In genomic region chr19:46983352-46983965, GRCm38 (mm10) we compare ENCODE assay signal across 11 mouse cellular contexts. TPM values are rescaled to one million over a fixed set of nuclear protein-coding genes. Genes with fewer than 3 reads are reported as not detected.
DNase-seq lines count a peak whose midpoint lies in the region; ATAC-seq and TF ChIP-seq lines count a peak whose summit lies in the region.
"Had no signal": no experiment of that assay in that cellular context is flagged by ENCODE, and none has a peak within 500 bp of the region (broad histone marks: within the 10 kb centered on the region; RNA-seq: fewer than 3 reads in every experiment).

No protein-coding gene starts in this region.

- H3K9ac ChIP-seq in heart, embryonic 12.5 days: no peak overlapping the region
- no peak overlapping the region for H3K9ac ChIP-seq in heart, adult 2 months (ENCODE audit: low read depth, low read length)
- H3K9ac ChIP-seq in kidney, embryonic 16.5 days (replicated peaks; ENCODE audit: low read length): peak overlapping the region; percentile 24; the same call in 1 of the 2 replicates
- H3K9ac ChIP-seq in stomach, postnatal 0 days (ENCODE audit: low read length): peak overlapping the region; percentile 35
- H3K9ac ChIP-seq: midbrain, embryonic 15.5 days had no signal

- ATAC-seq in heart, embryonic 12.5 days (ENCODE audit: insufficient number of reproducible peaks, low FRiP score): peak; percentile 36; the same call in 1 of the 2 replicates
- peak; percentile 57 for ATAC-seq in kidney, embryonic 16.5 days (ENCODE audit: low FRiP score, low TSS enrichment)
- ATAC-seq in stomach, postnatal 0 days (ENCODE audit: low FRiP score, low TSS enrichment): peak; percentile 26
- ATAC-seq: hindbrain, embryonic 16.5 days; midbrain, embryonic 15.5 days had no signal

- no peaks in the 10 kb centered on the region for H3K27me3 ChIP-seq in heart, embryonic 12.5 days (replicated peaks)
- H3K27me3 ChIP-seq in heart, adult 2 months (ENCODE audit: control insufficient read depth, insufficient read depth, low read length): no peaks in the 10 kb centered on the region
- no peaks in the 10 kb centered on the region for H3K27me3 ChIP-seq in kidney, embryonic 16.5 days (ENCODE audit: insufficient read depth, low read length)
- H3K27me3 ChIP-seq in stomach, postnatal 0 days (ENCODE audit: control insufficient read depth, insufficient read depth, low read length): no peaks in the 10 kb centered on the region
- H3K27me3 ChIP-seq: midbrain, embryonic 15.5 days had no signal

- peaks cover 35% of the 10 kb centered on the region for H3K4me1 ChIP-seq in heart, embryonic 12.5 days (replicated peaks)
- peaks cover 8% of the 10 kb centered on the region for H3K4me1 ChIP-seq in heart, adult 2 months (ENCODE audit: control insufficient read depth, insufficient read depth, low read length)
- peaks cover 36% of the 10 kb centered on the region for H3K4me1 ChIP-seq in kidney, embryonic 16.5 days (ENCODE audit: insufficient read depth, low read length)
- no peaks in the 10 kb centered on the region for H3K4me1 ChIP-seq in stomach, postnatal 0 days (replicated peaks; ENCODE audit: control insufficient read depth, insufficient read depth)

- H3K27ac ChIP-seq in heart, embryonic 12.5 days (ENCODE audit: poor library complexity, severe bottlenecking): no peak overlapping the region
- H3K27ac ChIP-seq in heart, adult 2 months: no peak overlapping the region
- peak overlapping the region; percentile 78 for H3K27ac ChIP-seq in kidney, embryonic 16.5 days (ENCODE audit: low read length)
- peak overlapping the region; percentile 89 for H3K27ac ChIP-seq in stomach, postnatal 0 days (replicated peaks)
- H3K27ac ChIP-seq in left cerebral cortex, adult 2 months: no peak overlapping the region
- H3K27ac ChIP-seq: midbrain, embryonic 15.5 days had no signal

- TF ChIP-seq EP300 in heart, adult 2 months (IDR thresholded peaks at IDR 0.05; ENCODE audit: insufficient read depth, low read depth, low read length): no peak
- no peak for TF ChIP-seq EP300 in stomach, postnatal 0 days (optimal IDR thresholded peaks at IDR 0.05)

- 72% methylated on average over 14 of the region's 14 CpGs for WGBS in heart, embryonic 12.5 days
- WGBS in heart, adult 2 months: 79% methylated on average over 14 of the region's 14 CpGs
- 22% methylated on average over 14 of the region's 14 CpGs for WGBS in kidney, embryonic 16.5 days
- WGBS in stomach, postnatal 0 days: 39% methylated on average over 14 of the region's 14 CpGs

- no peak for TF ChIP-seq POLR2A in heart, adult 2 months (IDR thresholded peaks at IDR 0.05; ENCODE audit: insufficient read depth, low read depth, low read length)

- TF ChIP-seq CTCF in heart, adult 2 months (IDR thresholded peaks at IDR 0.05): no peak
- TF ChIP-seq CTCF in stomach, postnatal 0 days (IDR thresholded peaks at IDR 0.05; ENCODE audit: low read depth): no peak
- TF ChIP-seq CTCF in left cerebral cortex, adult 2 months (IDR thresholded peaks at IDR 0.05): no peak

- H3K36me3 ChIP-seq in heart, embryonic 12.5 days: no peaks in the 10 kb centered on the region
- no peaks in the 10 kb centered on the region for H3K36me3 ChIP-seq in heart, adult 2 months (ENCODE audit: control insufficient read depth, insufficient read depth, low read length)
- no peaks in the 10 kb centered on the region for H3K36me3 ChIP-seq in kidney, embryonic 16.5 days (ENCODE audit: insufficient read depth, low read length)
- no peaks in the 10 kb centered on the region for H3K36me3 ChIP-seq in stomach, postnatal 0 days (ENCODE audit: control insufficient read depth, insufficient read depth, low read length)
- H3K36me3 ChIP-seq: midbrain, embryonic 15.5 days had no signal

- no peak for DNase-seq in heart, adult 2 months
- peak; percentile 34 to 51 for DNase-seq in spleen, postnatal 10 days (ENCODE audit: low spot score in 2 of 2)
- no peak for DNase-seq in spleen, postnatal 14 days (ENCODE audit: low spot score in 2 of 2)
- peak; percentile 81 for DNase-seq in stomach, postnatal 0 days (ENCODE audit: low spot score)
- no peak for DNase-seq in adipocyte (ENCODE audit: low spot score)
- DNase-seq in left cerebral cortex, adult 2 months (ENCODE audit: extremely low spot score in 1 of 2, low spot score in 2 of 2): no peak
- DNase-seq: adrenal gland, postnatal 14 days had no signal

- H3K4me3 ChIP-seq in heart, embryonic 12.5 days: no peak overlapping the region
- no peak overlapping the region for H3K4me3 ChIP-seq in heart, adult 2 months
- no peak overlapping the region for H3K4me3 ChIP-seq in kidney, embryonic 16.5 days (ENCODE audit: low read length)
- H3K4me3 ChIP-seq in stomach, postnatal 0 days (ENCODE audit: low read depth, low read length): no peak overlapping the region
- H3K4me3 ChIP-seq in left cerebral cortex, adult 2 months: no peak overlapping the region
- H3K4me3 ChIP-seq: midbrain, embryonic 15.5 days had no signal

- no peaks in the 10 kb centered on the region for H3K79me2 ChIP-seq in heart, adult 2 months (replicated peaks; ENCODE audit: control insufficient read depth, insufficient read depth, low read length)

- intact Hi-C loops in heart, adult 2 months (cut with DNase I): no loop called here
- intact Hi-C loops in left cerebral cortex, adult 2 months (cut with DNase I): no loop called here

- no peaks in the 10 kb centered on the region for H3K9me3 ChIP-seq in heart, embryonic 12.5 days (replicated peaks)
- no peaks in the 10 kb centered on the region for H3K9me3 ChIP-seq in kidney, embryonic 16.5 days (ENCODE audit: low read length)
- no peaks in the 10 kb centered on the region for H3K9me3 ChIP-seq in stomach, postnatal 0 days (ENCODE audit: control insufficient read depth, low read length)
- H3K9me3 ChIP-seq: midbrain, embryonic 15.5 days had no signal

- H3K4me2 ChIP-seq in heart, embryonic 12.5 days: no peak overlapping the region
- H3K4me2 ChIP-seq in kidney, embryonic 16.5 days (replicated peaks; ENCODE audit: low read depth, low read length): peak overlapping the region; percentile 28; the same call in 1 of the 2 replicates
- H3K4me2 ChIP-seq in stomach, postnatal 0 days (replicated peaks; ENCODE audit: low read depth): no peak overlapping the region
- H3K4me2 ChIP-seq: midbrain, embryonic 15.5 days had no signal

RNA-seq across cellular contexts. Expression of gene Ina, which starts 31.0 kb away (rescaled TPM):
- 0.24 and 0.86 TPM in 2 replicates for polyA plus RNA-seq in heart, embryonic 12.5 days (2016; fragmentation: Nextera tagmentation; extraction: Ambion mirVana)
- under 1 TPM in 1 of 2 experiments, not detected in 1; 0.11 TPM for total RNA-seq in heart, adult 2 months (2021)
- 0.04 and 0.09 TPM in 2 replicates for polyA plus RNA-seq in heart, adult 2 months (2012; rRNA removed)
- 0.71 and 2.1 TPM in 2 replicates for polyA plus RNA-seq in kidney, embryonic 16.5 days (2015; fragmentation: Nextera tagmentation; extraction: Ambion mirVana)
- polyA plus RNA-seq in stomach, postnatal 0 days (2015; fragmentation: Nextera tagmentation; extraction: Ambion mirVana): 3.5 and 4.2 TPM in 2 replicates
- 100 to 1,000 TPM; 219 to 227 TPM for total RNA-seq in left cerebral cortex, adult 2 months (2021)

RNA-seq across cellular contexts. Expression of gene Nt5c2, which starts 31.5 kb away (rescaled TPM):
- polyA plus RNA-seq in heart, embryonic 12.5 days (2016; fragmentation: Nextera tagmentation; extraction: Ambion mirVana): 108 and 111 TPM in 2 replicates
- total RNA-seq in heart, adult 2 months (2021): 10 to 100 TPM; 58.2 to 63.9 TPM
- polyA plus RNA-seq in heart, adult 2 months (2012; rRNA removed): 16.7 and 24.5 TPM in 2 replicates
- polyA plus RNA-seq in kidney, embryonic 16.5 days (2015; fragmentation: Nextera tagmentation; extraction: Ambion mirVana): 77.5 and 89.4 TPM in 2 replicates
- polyA plus RNA-seq in stomach, postnatal 0 days (2015; fragmentation: Nextera tagmentation; extraction: Ambion mirVana): 59.4 and 70.9 TPM in 2 replicates
- total RNA-seq in left cerebral cortex, adult 2 months (2021): 10 to 100 TPM; 73.7 to 82.1 TPM

Comparison
In these comparisons a context has a peak if more than half of its experiments do, and no peak if none do; other contexts are left out.
1. DNase-seq: peak in spleen, postnatal 10 days (2 of 2) and stomach, postnatal 0 days (single experiment); none in heart, adult 2 months (0 of 2), spleen, postnatal 14 days (0 of 2), adipocyte (single experiment) and left cerebral cortex, adult 2 months (0 of 2).
2. H3K27ac ChIP-seq: peak in kidney, embryonic 16.5 days (single experiment) and stomach, postnatal 0 days (single experiment); none in heart, embryonic 12.5 days (single experiment), heart, adult 2 months (single experiment) and left cerebral cortex, adult 2 months (single experiment).
3. H3K9ac ChIP-seq: peak in kidney, embryonic 16.5 days (single experiment) and stomach, postnatal 0 days (single experiment); none in heart, embryonic 12.5 days (single experiment) and heart, adult 2 months (single experiment).
4. Peak in every context shown above with its lines, with median percentiles within 50 percentile points of each other: ATAC-seq.